Mouse (Mus musculus) thymus, adult 2 months (tissue): Measurements from ENCODE around the gene Zfp809. TPM values are rescaled to one million over a fixed set of nuclear protein-coding genes. Genes with fewer than 3 reads are reported as not detected.

Source experiments
- DNase-seq: peaks from one replicate; pipeline ENCODE4 v3.0.0; 2021
- H3K27ac ChIP-seq: fragments of 200-500 bp; 2 replicates; pipeline ENCODE4 v1.5.1; 2012; ENCODE audit warnings: low read length, control low read depth; ENCODE audit not compliant: control insufficient read depth, insufficient read depth
- H3K27me3 ChIP-seq: fragments of 200-500 bp; 2 replicates; pipeline ENCODE4 v1.6.1; 2012; ENCODE audit warnings: mild to moderate bottlenecking, low read length, moderate library complexity, mixed read lengths; ENCODE audit not compliant: control insufficient read depth, insufficient read depth
- H3K36me3 ChIP-seq: fragments of 200-500 bp; 2 replicates; pipeline ENCODE4 v1.6.1; 2012; ENCODE audit warnings: mild to moderate bottlenecking, low read length, moderate library complexity; ENCODE audit not compliant: control insufficient read depth, insufficient read depth
- H3K4me1 ChIP-seq: fragments of 200-500 bp; replicated peaks from 2 replicates; pipeline ENCODE4 v1.6.1; 2012; ENCODE audit warnings: low read length; ENCODE audit not compliant: control insufficient read depth, insufficient read depth
- H3K4me3 ChIP-seq: fragments of 200-500 bp; 2 replicates; pipeline ENCODE4 v1.5.1; 2012; ENCODE audit warnings: mild to moderate bottlenecking, low read length, control low read depth, moderate library complexity; ENCODE audit not compliant: control insufficient read depth, insufficient read depth
- CTCF ChIP-seq: fragments of 200-500 bp; IDR thresholded peaks from 2 replicates; pipeline ENCODE4 v1.5.1; 2012; ENCODE audit warnings: mild to moderate bottlenecking, control low read depth, low read length, moderate library complexity, borderline replicate concordance; ENCODE audit not compliant: control insufficient read depth, poor library complexity, insufficient read depth; ENCODE audit errors: extremely low read depth
- POLR2A ChIP-seq: fragments of 200-500 bp; IDR thresholded peaks from 2 replicates; pipeline ENCODE4 v1.6.1; 2012; ENCODE audit warnings: mild to moderate bottlenecking, low read length, control low read depth, moderate library complexity; ENCODE audit not compliant: control insufficient read depth, poor library complexity, insufficient read depth; ENCODE audit errors: extremely low read depth
- WGBS: fragments of 180-500 bp; shearing (Covaris S2); methylation state at CpG from one replicate; pipeline ENCODE4 v1.1.7; 2018; 5-methylcytosine and 5-hydroxymethylcytosine counted together
- polyA plus RNA-seq: library from polyadenylated mRNA; depleted of rRNA; stranded (reverse); fragments of >200 nt; gene quantifications from 2 replicates; pipeline ENCODE4 v1.2.3, GENCODE M21; 2012; rRNA removed

Gene Zfp809
- polyA plus RNA-seq, 1 experiment, result 20.8 TPM

DNA sequence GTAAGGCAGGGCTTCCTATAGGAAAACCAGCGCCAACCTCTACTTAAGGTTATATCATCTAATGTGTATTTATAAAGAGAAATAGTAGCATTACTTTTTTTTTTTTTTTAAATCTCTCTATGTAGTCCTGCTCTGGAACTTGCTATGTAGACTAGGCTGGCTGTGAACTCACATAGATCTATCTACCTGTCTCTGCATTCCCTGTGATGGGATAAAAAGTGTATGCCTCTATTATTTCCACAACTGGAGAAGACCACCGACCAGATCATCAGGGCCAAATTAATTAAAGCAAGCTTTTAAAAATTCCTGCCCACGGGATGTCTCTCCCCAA is 34.5 kb downstream of the Zfp809 start:
- 36% methylated on average over 3 of the region's 3 CpGs for WGBS
- H3K27me3 ChIP-seq, result no peaks in the 10 kb centered on the region
- TF ChIP-seq POLR2A (no peak), CTCF (no peak)
- no peaks in the 10 kb centered on the region for H3K36me3 ChIP-seq
- no peaks in the 10 kb centered on the region for H3K4me1 ChIP-seq
- no peak overlapping the region for H3K27ac ChIP-seq
- no peak for DNase-seq
- H3K4me3 ChIP-seq, result no peak overlapping the region

DNA sequence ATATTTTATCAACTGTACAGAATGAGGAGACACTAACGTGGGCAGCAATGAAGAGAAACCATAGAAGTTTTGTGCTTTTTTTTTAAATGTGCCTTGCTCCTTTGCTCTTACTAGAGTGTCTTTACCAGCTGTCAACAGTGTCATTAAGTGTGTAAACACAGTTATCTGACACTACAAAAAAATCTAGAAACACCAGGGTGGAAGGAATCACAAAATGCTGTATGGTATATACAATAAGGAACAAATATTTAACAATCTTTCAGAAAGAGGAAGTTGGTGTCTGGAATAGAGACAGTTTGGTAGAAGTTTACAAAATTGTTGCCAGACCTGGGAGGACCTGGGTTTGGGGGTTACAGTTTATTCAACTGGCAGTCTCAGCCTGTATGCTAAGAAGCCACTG is 36.1 kb downstream of the Zfp809 start:
- TF ChIP-seq CTCF (no peak), POLR2A (no peak)
- no peaks in the 10 kb centered on the region for H3K4me1 ChIP-seq
- no peak overlapping the region for H3K27ac ChIP-seq
- WGBS, result 87% methylated on average over 1 of the region's 1 CpGs
- no peaks in the 10 kb centered on the region for H3K27me3 ChIP-seq
- no peak overlapping the region for H3K4me3 ChIP-seq
- DNase-seq, result no peak
- H3K36me3 ChIP-seq, result no peaks in the 10 kb centered on the region

DNA sequence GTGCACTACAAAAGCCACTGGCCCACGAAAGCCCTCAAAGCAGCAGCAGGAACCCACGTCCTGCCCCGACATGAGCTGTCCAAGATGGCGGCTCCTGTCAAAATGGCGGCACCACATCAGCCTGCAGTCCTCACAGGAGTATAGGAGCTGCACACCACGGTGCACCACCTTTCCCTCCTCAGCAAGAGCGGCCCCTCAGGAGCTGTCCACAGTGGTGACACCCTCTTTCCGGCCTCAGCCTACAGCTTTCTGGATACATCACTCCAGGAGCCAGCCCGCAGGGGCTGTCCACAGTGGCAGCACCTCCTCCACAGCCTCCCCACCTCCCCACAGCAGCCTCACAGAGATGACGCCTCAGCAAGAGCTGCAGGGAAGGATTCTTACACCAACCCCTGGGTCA is 37.1 kb downstream of the Zfp809 start:
- 95% methylated on average over 10 of the region's 10 CpGs for WGBS
- Histone ChIP-seq H3K27ac (no peak overlapping the region), H3K27me3 (no peaks in the 10 kb centered on the region), H3K36me3 (no peaks in the 10 kb centered on the region), H3K4me3 (no peak overlapping the region), H3K4me1 (no peaks in the 10 kb centered on the region)
- TF ChIP-seq CTCF (no peak), POLR2A (no peak)
- no peak for DNase-seq

DNA sequence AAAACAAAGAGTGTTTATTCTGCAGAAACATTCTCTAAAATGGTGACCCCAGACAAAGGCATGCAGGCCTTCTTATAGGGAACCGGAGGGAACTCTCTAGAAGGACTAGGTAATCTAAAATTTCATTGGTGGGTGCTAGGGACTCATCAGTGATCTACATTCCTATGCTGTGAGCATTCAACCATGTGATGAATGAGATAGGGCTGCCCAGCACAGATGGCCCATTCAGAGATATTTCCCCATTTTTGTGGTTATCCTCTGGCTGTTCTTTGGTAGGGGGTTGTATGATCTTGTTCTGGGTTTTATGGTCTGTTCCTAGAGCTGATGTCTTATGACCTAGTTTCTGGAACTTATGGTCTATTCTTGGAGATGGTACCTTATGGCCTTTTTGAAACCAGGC is 43.4 kb downstream of the Zfp809 start:
- Histone ChIP-seq H3K27ac (no peak overlapping the region), H3K4me1 (no peaks in the 10 kb centered on the region), H3K4me3 (no peak overlapping the region), H3K36me3 (no peaks in the 10 kb centered on the region), H3K27me3 (no peaks in the 10 kb centered on the region)
- 98% methylated on average over 1 of the region's 1 CpGs for WGBS
- no peak for DNase-seq
- TF ChIP-seq CTCF, result no peak
- no peak for TF ChIP-seq POLR2A

DNA sequence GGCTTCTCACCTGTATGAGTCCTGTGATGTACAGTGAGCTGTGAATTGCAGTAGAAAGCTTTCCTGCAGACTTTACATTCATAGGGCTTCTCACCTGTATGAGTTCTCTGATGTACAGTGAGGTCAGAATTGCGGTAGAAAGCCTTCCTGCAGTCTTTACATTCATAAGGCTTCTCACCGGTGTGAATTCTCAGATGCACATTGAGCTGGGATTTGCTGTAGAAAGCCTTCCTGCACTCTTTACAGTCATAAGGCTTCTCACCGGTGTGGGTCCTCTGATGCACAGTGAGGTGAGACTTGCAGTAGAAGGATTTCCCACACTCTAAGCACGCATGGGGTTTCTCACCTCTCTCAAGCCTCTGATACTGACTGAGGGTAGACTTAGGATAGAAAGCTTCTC is 53.2 kb downstream of the Zfp809 start:
- WGBS, result 99% methylated on average over 4 of the region's 4 CpGs
- DNase-seq, result no peak
- peaks cover 67% of the 10 kb centered on the region for H3K36me3 ChIP-seq

More for the DNA sequence above, 53.2 kb downstream of the Zfp809 start:
- Histone ChIP-seq H3K4me1 (no peaks in the 10 kb centered on the region), H3K27ac (no peak overlapping the region), H3K4me3 (no peak overlapping the region), H3K27me3 (no peaks in the 10 kb centered on the region)
- TF ChIP-seq POLR2A, result no peak
- no peak for TF ChIP-seq CTCF

Other genes starting within 250 kb of the Zfp809 start
- 7.8 and 9.5 TPM in 2 replicates for gene Rgl3, start 236.3 kb upstream of the Zfp809 start, polyA plus RNA-seq
- gene Ccdc151, start 223.1 kb upstream of the Zfp809 start, polyA plus RNA-seq, result 0.11 and 0.18 TPM in 2 replicates
- 109 and 119 TPM in 2 replicates for gene Prkcsh, start 222.9 kb upstream of the Zfp809 start, polyA plus RNA-seq
- 0.35 and 0.43 TPM in 2 replicates for gene Elavl3, start 173.7 kb upstream of the Zfp809 start, polyA plus RNA-seq
- not detected in 2 replicates for gene Gm49318, start 154.5 kb upstream of the Zfp809 start, polyA plus RNA-seq
- gene Zfp653, start 154.3 kb upstream of the Zfp809 start, polyA plus RNA-seq, result 52.0 and 52.6 TPM in 2 replicates
- gene Ecsit, start 140.3 kb upstream of the Zfp809 start, polyA plus RNA-seq, result 58.1 and 62.2 TPM in 2 replicates
- gene Cnn1, start 126.5 kb upstream of the Zfp809 start, polyA plus RNA-seq, result 4.3 and 5.0 TPM in 2 replicates
- gene Elof1, start 108.5 kb upstream of the Zfp809 start, polyA plus RNA-seq, result 187 and 205 TPM in 2 replicates
- gene Acp5, start 90.0 kb upstream of the Zfp809 start, polyA plus RNA-seq, result 248 and 304 TPM in 2 replicates
- 64.7 and 83.0 TPM in 2 replicates for gene Pigyl, start 68.9 kb upstream of the Zfp809 start, polyA plus RNA-seq
- gene Zfp872, start 37.6 kb upstream of the Zfp809 start, polyA plus RNA-seq, result 0.04 and 0.05 TPM in 2 replicates
- gene Zfp599, start 34.2 kb downstream of the Zfp809 start, polyA plus RNA-seq, result 0.62 and 0.88 TPM in 2 replicates
- 10.9 and 11.5 TPM in 2 replicates for gene Zfp810, start 81.9 kb downstream of the Zfp809 start, polyA plus RNA-seq
- gene Anln, start 163.5 kb downstream of the Zfp809 start, polyA plus RNA-seq, result 11.1 and 11.2 TPM in 2 replicates
- 1.9 and 2.1 TPM in 2 replicates for gene 9530077C05Rik, start 185.8 kb downstream of the Zfp809 start, polyA plus RNA-seq
- gene Gm17545, start 228.6 kb downstream of the Zfp809 start, polyA plus RNA-seq, result not detected in 2 replicates
- 124 and 176 TPM in 2 replicates for gene Rp9, start 244.0 kb downstream of the Zfp809 start, polyA plus RNA-seq